Mouse (Mus musculus) hindbrain, postnatal 0 days (tissue): ENCODE data around the gene Ube4a. TPM values are rescaled to one million over a fixed set of nuclear protein-coding genes. Genes with fewer than 3 reads are reported as not detected.

Experiments
- ATAC-seq: fragments of 200-750 bp; cut with Nextera tagmentation; 2 replicates; pipeline ENCODE4 v1.8.0; 2017; ENCODE audit warnings: mild to moderate bottlenecking, moderate TSS enrichment, moderate library complexity
- DNase-seq: peaks from one replicate; pipeline ENCODE4 v3.0.0-alpha.2; 2015; ENCODE audit warnings: low spot score
- H3K27ac ChIP-seq: fragments of 300-500 bp; sonication (generic); 2 replicates; pipeline ENCODE4 v1.5.1; 2014; ENCODE audit warnings: mild to moderate bottlenecking
- H3K27me3 ChIP-seq: fragments of 300-500 bp; sonication (generic); 2 replicates; pipeline ENCODE4 v1.6.1; 2014; ENCODE audit warnings: low read length, mixed read lengths; ENCODE audit not compliant: insufficient read depth
- H3K36me3 ChIP-seq: fragments of 300-500 bp; sonication (generic); 2 replicates; pipeline ENCODE4 v1.6.1; 2014; ENCODE audit warnings: low read length, mixed read lengths; ENCODE audit not compliant: insufficient read depth
- H3K4me1 ChIP-seq: fragments of 300-500 bp; sonication (generic); 2 replicates; pipeline ENCODE4 v1.6.1; 2014; ENCODE audit warnings: antibody characterized with exemption, low read length, mixed read lengths; ENCODE audit not compliant: insufficient read depth
- H3K4me2 ChIP-seq: fragments of 300-500 bp; sonication (generic); 2 replicates; pipeline ENCODE4 v1.6.1; 2014; ENCODE audit warnings: low read depth, mild to moderate bottlenecking, low read length, moderate library complexity, mixed read lengths
- H3K4me3 ChIP-seq: fragments of 300-500 bp; sonication (generic); 2 replicates; pipeline ENCODE4 v1.5.1; 2014; ENCODE audit warnings: low read length
- H3K9ac ChIP-seq: fragments of 300-500 bp; sonication (generic); replicated peaks from 2 replicates; pipeline ENCODE4 v1.6.1; 2014; ENCODE audit warnings: mild to moderate bottlenecking, low read length, moderate library complexity, mixed read lengths
- H3K9me3 ChIP-seq: fragments of 300-500 bp; sonication (generic); 2 replicates; pipeline ENCODE4 v1.6.1; 2016; ENCODE audit warnings: low read length, mixed read lengths
- CTCF ChIP-seq: IDR thresholded peaks from 2 replicates; pipeline ENCODE4 v1.5.1; 2016; ENCODE audit warnings: antibody characterized with exemption, control low read depth, low read depth
- WGBS: fragments of 180-500 bp; shearing (Covaris S2); extraction: QIAGEN DNeasy Blood & Tissue Kit; methylation state at CpG from one replicate; pipeline ENCODE4 v1.1.7; 2014; 5-methylcytosine and 5-hydroxymethylcytosine counted together
- polyA plus RNA-seq: library from polyadenylated mRNA; unstranded; fragments of >200 nt; fragmentation: Nextera tagmentation; extraction: Ambion mirVana; gene quantifications from 2 replicates; pipeline ENCODE4 v1.2.1, GENCODE M21; 2015
- total RNA-seq: library from RNA; depleted of rRNA; stranded (reverse); fragments of >200 nt; gene quantifications from 2 replicates; pipeline ENCODE4 v1.2.3, GENCODE M21; 2014; rRNA removed

Ube4a gene
- total RNA-seq (42.9 and 44.5 TPM in 2 replicates), polyA plus RNA-seq (23.8 and 24.8 TPM in 2 replicates)

GRCm38 (mm10) chr9:44965126-44965832, at the start of gene Ube4a:
Gene Ube4a, minus strand, starts transcription at chr9:44965600.
- no peak for TF ChIP-seq CTCF
- under 1% methylated on average over 39 of the region's 39 CpGs for WGBS
- peak; percentile 97 for ATAC-seq

DNA sequence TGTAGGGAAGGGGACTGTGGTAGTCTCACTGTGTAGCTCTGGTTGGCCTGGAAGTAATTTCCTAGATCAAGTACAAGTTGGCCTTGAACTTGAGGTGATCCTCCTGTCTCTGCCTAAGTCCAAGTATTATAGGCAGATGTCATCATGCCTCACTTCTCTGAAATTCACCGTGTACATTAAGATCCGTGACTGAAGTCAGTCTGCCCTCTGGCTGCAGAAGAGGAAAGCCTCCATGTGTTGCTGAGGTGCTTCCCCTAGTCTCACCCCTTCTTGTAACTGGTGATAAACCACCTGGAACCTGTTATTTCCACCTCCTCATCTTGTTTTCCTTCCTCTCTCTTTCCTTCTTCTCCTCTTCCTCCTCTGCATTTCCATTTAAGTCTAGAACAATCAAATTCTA, 49.5 kb upstream of the Ube4a start:
- no peaks in the 10 kb centered on the region for H3K36me3 ChIP-seq
- no peak overlapping the region for H3K27ac ChIP-seq
- no peaks in the 10 kb centered on the region for H3K9me3 ChIP-seq
- TF ChIP-seq CTCF, result no peak
- DNase-seq (no peak), ATAC-seq (no peak)
- H3K27me3 ChIP-seq, result no peaks in the 10 kb centered on the region
- H3K4me2 ChIP-seq, result no peak overlapping the region
- H3K9ac ChIP-seq, result no peak overlapping the region
- WGBS, result 40% methylated on average over 2 of the region's 2 CpGs
- no peak overlapping the region for H3K4me3 ChIP-seq
- H3K4me1 ChIP-seq, result no peaks in the 10 kb centered on the region

More at GRCm38 (mm10) chr9:44965126-44965832, at the start of gene Ube4a:
- Histone ChIP-seq H3K36me3 (peaks cover 8% of the 10 kb centered on the region; the same call in 1 of the 2 replicates), H3K4me2 (peak within 1 kb of the TSS; percentile 93), H3K4me1 (peaks cover 7% of the 10 kb centered on the region), H3K9ac (peak within 1 kb of the TSS; percentile 69), H3K4me3 (peak within 1 kb of the TSS; percentile 60), H3K9me3 (no peaks in the 10 kb centered on the region), H3K27ac (peak within 1 kb of the TSS; percentile 67), H3K27me3 (no peaks in the 10 kb centered on the region)
- DNase-seq, result peak; percentile 99

DNA sequence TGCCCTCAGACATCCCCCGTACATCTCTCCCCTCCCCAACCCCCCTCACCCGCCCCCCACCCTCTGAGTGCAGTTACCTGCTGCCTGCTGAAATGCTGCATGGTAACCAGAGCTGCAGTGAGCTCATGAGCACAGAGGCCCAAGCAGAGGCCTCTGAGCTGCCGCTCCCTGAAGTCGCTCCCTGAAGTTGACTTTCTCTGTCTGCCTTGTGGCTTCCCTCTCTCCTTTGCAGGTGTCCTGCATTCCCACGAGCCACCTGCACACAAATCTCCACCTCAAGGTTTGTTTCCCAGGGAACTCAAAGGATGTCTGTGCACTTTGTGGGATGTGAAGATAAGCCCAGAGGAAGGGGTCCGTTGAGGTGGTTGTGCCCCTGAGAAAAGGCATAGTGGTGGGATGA, 45.9 kb upstream of the Ube4a start:
- Histone ChIP-seq H3K9ac (no peak overlapping the region), H3K27me3 (no peaks in the 10 kb centered on the region), H3K4me3 (no peak overlapping the region), H3K4me1 (no peaks in the 10 kb centered on the region), H3K27ac (no peak overlapping the region), H3K36me3 (no peaks in the 10 kb centered on the region), H3K9me3 (no peaks in the 10 kb centered on the region), H3K4me2 (no peak overlapping the region)
- ATAC-seq (no peak), DNase-seq (no peak)
- no peak for TF ChIP-seq CTCF
- WGBS, result 51% methylated on average over 6 of the region's 6 CpGs

GRCm38 (mm10) chr9:45010461-45010860, 45.1 kb upstream of the Ube4a start:
- DNase-seq (no peak), ATAC-seq (no peak)
- Histone ChIP-seq H3K4me2 (no peak overlapping the region), H3K9me3 (no peaks in the 10 kb centered on the region), H3K27ac (no peak overlapping the region), H3K4me3 (no peak overlapping the region), H3K9ac (no peak overlapping the region), H3K27me3 (no peaks in the 10 kb centered on the region), H3K4me1 (no peaks in the 10 kb centered on the region), H3K36me3 (no peaks in the 10 kb centered on the region)
- 69% methylated on average over 4 of the region's 4 CpGs for WGBS
- TF ChIP-seq CTCF, result no peak

- no peak for TF ChIP-seq CTCF
- DNase-seq, result no peak
- H3K27ac ChIP-seq, result no peak within 1 kb of the TSS
- ATAC-seq, result no peak
- H3K4me1 ChIP-seq, result no peaks in the 10 kb centered on the region
- H3K27me3 ChIP-seq, result no peaks in the 10 kb centered on the region
- H3K4me3 ChIP-seq, result no peak within 1 kb of the TSS
- no peaks in the 10 kb centered on the region for H3K9me3 ChIP-seq
- no peak within 1 kb of the TSS for H3K9ac ChIP-seq
- WGBS, result 82% methylated on average over 19 of the region's 19 CpGs
- H3K4me2 ChIP-seq, result no peak within 1 kb of the TSS
- H3K36me3 ChIP-seq, result no peaks in the 10 kb centered on the region
These were observed 44.0 kb upstream of the Ube4a start, which contains the start of gene Cd3e for GRCm38 (mm10) chr9:45009180-45010078. Gene Cd3e, minus strand, starts transcription at chr9:45009627.

DNA sequence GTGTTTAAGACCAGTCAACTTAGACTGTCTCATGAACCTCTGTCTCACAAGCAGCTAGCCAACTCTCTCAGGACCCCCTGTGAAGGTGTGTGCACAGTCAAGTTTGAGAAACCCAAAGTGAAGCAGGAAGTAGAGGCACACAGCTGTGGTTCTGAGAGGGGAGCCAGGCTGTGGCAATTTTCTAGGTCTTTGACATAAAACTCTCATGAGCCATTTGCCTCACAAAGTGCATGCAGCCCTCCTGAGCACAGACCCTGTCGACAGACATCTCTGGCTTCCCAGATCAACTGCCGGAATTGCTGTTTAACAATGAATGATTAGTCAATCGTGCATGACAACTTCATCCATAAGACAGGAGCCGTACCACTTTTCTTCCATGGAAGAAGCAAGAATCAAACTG, 42.9 kb upstream of the Ube4a start:
- no peak overlapping the region for H3K27ac ChIP-seq
- H3K36me3 ChIP-seq, result no peaks in the 10 kb centered on the region
- no peak overlapping the region for H3K4me3 ChIP-seq
- WGBS, result 64% methylated on average over 4 of the region's 4 CpGs
- no peak overlapping the region for H3K9ac ChIP-seq
- H3K9me3 ChIP-seq, result no peaks in the 10 kb centered on the region
- no peaks in the 10 kb centered on the region for H3K4me1 ChIP-seq
- H3K27me3 ChIP-seq, result no peaks in the 10 kb centered on the region
- DNase-seq, result no peak
- TF ChIP-seq CTCF, result no peak
- ATAC-seq, result no peak
- H3K4me2 ChIP-seq, result no peak overlapping the region
